Comparison of ENCODE assay signal across 21 mouse cellular contexts in the genomic region with DNA sequence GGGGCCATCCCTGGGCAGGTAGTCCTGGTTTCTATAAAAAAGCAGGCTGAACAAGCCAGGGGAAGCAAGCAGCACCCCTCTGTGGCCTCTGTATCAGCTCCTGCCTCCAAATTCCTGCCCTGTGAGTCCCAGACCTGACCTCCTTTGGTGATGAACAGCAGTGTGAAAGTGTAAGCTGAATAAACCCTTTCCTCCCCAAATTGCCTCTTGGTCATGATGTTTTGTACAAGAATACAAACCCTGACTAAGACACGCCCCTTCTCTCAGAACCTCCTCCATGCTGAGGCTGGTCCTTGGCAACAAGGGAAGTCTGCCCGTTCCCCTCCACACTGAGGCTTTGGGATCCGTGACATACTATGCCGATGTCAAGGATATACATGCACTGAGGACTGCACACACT.
"Had no signal": no experiment of that assay in that cellular context is flagged by ENCODE, and none has a peak within 500 bp of the region (broad histone marks: within the 10 kb centered on the region; RNA-seq: fewer than 3 reads in every experiment).

No protein-coding gene starts in this region.

- H3K4me3 ChIP-seq: kidney, embryonic 15.5 days; limb, embryonic 10.5 days; limb, embryonic 13.5 days; liver, embryonic 12.5 days; liver, embryonic 15.5 days; lung, embryonic 15.5 days; megakaryocyte, embryonic 14.5 days; midbrain, embryonic 10.5 days; midbrain, embryonic 13.5 days had no signal

- H3K27me3 ChIP-seq: kidney, embryonic 15.5 days; limb, embryonic 13.5 days; liver, embryonic 12.5 days; liver, embryonic 15.5 days; lung, embryonic 15.5 days; megakaryocyte, embryonic 14.5 days; midbrain, embryonic 13.5 days had no signal

- DNase-seq: kidney, adult 18-20 months; kidney, postnatal 10 days; kidney, postnatal 36 days; liver; lung, adult 18-20 months; lung, postnatal 10 days; lung, postnatal 36 days; right cerebral cortex, adult 18-20 months; right cerebral cortex, postnatal 14 days; right cerebral cortex, postnatal 4 days; spleen, adult 18-20 months; thymus, postnatal 36 days had no signal

- H3K4me1 ChIP-seq: kidney, embryonic 15.5 days; limb, embryonic 10.5 days; limb, embryonic 13.5 days; liver, embryonic 12.5 days; liver, embryonic 15.5 days; lung, embryonic 15.5 days; midbrain, embryonic 10.5 days; midbrain, embryonic 13.5 days had no signal

- H3K9ac ChIP-seq: kidney, embryonic 15.5 days; limb, embryonic 13.5 days; liver, embryonic 12.5 days; liver, embryonic 15.5 days; lung, embryonic 15.5 days; midbrain, embryonic 13.5 days had no signal

- H3K4me2 ChIP-seq: kidney, embryonic 15.5 days; limb, embryonic 13.5 days; liver, embryonic 12.5 days; liver, embryonic 15.5 days; lung, embryonic 15.5 days; midbrain, embryonic 13.5 days had no signal

- H3K27ac ChIP-seq: kidney, embryonic 15.5 days; limb, embryonic 10.5 days; limb, embryonic 13.5 days; liver, embryonic 12.5 days; liver, embryonic 15.5 days; lung, embryonic 15.5 days; midbrain, embryonic 10.5 days; midbrain, embryonic 13.5 days had no signal

- ATAC-seq: liver, embryonic 12.5 days; midbrain, embryonic 13.5 days had no signal

- H3K36me3 ChIP-seq: kidney, embryonic 15.5 days; limb, embryonic 10.5 days; limb, embryonic 13.5 days; liver, embryonic 12.5 days; liver, embryonic 15.5 days; lung, embryonic 15.5 days; midbrain, embryonic 10.5 days; midbrain, embryonic 13.5 days had no signal

- H3K9me3 ChIP-seq: kidney, embryonic 15.5 days; limb, embryonic 10.5 days; limb, embryonic 13.5 days; liver, embryonic 12.5 days; liver, embryonic 15.5 days; lung, embryonic 15.5 days; midbrain, embryonic 10.5 days; midbrain, embryonic 13.5 days had no signal
